Mouse (Mus musculus) C2C12 (cell line): ENCODE data around the gene Bcl6b. TPM values are rescaled to one million over a fixed set of nuclear protein-coding genes. Genes with fewer than 3 reads are reported as not detected.
A peak's percentile ranks its signal among the peaks of the same experiment; 100 is the strongest.

Source experiments
- H3K27me3 ChIP-seq: one replicate; pipeline ENCODE4 v1.6.1; 2011; ENCODE audit not compliant: control insufficient read depth, insufficient read depth, insufficient read length
- H3K36me3 ChIP-seq: one replicate; pipeline ENCODE4 v1.6.1; 2011; ENCODE audit not compliant: control insufficient read depth, insufficient read depth
- H3K4me3 ChIP-seq: one replicate; pipeline ENCODE4 v1.5.1; 2011; ENCODE audit warnings: mild to moderate bottlenecking, control low read depth; ENCODE audit not compliant: poor library complexity, insufficient read depth, severe bottlenecking
- H3K79me2 ChIP-seq: one replicate; pipeline ENCODE4 v1.6.1; 2011; ENCODE audit not compliant: control insufficient read depth, insufficient read depth
- H3K79me3 ChIP-seq: one replicate; pipeline ENCODE4 v1.6.1; 2011; ENCODE audit warnings: low read depth, control low read depth
- H3ac ChIP-seq: one replicate; pipeline ENCODE3; 2011; ENCODE audit warnings: low read depth; ENCODE audit not compliant: control insufficient read depth, insufficient read length
- CEBPB ChIP-seq: IDR thresholded peaks from one replicate; pipeline ENCODE4 v1.6.1; 2011; ENCODE audit warnings: low read depth, mild to moderate bottlenecking, control low read depth, moderate library complexity
- CTCF ChIP-seq: IDR thresholded peaks from one replicate; pipeline ENCODE4 v1.5.1; 2011; ENCODE audit not compliant: control insufficient read depth, insufficient read depth, insufficient read length
- FOSL1 ChIP-seq: IDR thresholded peaks from one replicate; pipeline ENCODE4 v1.8.0; 2011; ENCODE audit warnings: mild to moderate bottlenecking, low read length; ENCODE audit not compliant: poor library complexity, insufficient read depth, severe bottlenecking
- MAX ChIP-seq: IDR thresholded peaks from one replicate; pipeline ENCODE4 v1.6.1; 2011; ENCODE audit warnings: mild to moderate bottlenecking, control low read depth
- MYOD1 ChIP-seq: IDR thresholded peaks from one replicate; pipeline ENCODE4 v1.6.1; 2011; ENCODE audit warnings: low read depth; ENCODE audit not compliant: control insufficient read depth, insufficient read length
- MYOG ChIP-seq: IDR thresholded peaks from one replicate; pipeline ENCODE4 v1.6.1; 2011; ENCODE audit not compliant: control insufficient read depth, insufficient read length; ENCODE audit errors: extremely low read depth
- USF1 ChIP-seq: IDR thresholded peaks from one replicate; pipeline ENCODE4 v1.6.1; 2011; ENCODE audit warnings: low read depth, mild to moderate bottlenecking, control low read depth, moderate library complexity
- polyA plus RNA-seq: library from polyadenylated mRNA; unstranded; fragments of >200 nt; fragmentation: generic; extraction: Trizol; gene quantifications from one replicate; pipeline ENCODE4 v1.2.1, GENCODE M21; 2012; ENCODE audit warnings: missing spikeins

Gene Bcl6b
- polyA plus RNA-seq, 1 experiment: 9.3 TPM

DNA sequence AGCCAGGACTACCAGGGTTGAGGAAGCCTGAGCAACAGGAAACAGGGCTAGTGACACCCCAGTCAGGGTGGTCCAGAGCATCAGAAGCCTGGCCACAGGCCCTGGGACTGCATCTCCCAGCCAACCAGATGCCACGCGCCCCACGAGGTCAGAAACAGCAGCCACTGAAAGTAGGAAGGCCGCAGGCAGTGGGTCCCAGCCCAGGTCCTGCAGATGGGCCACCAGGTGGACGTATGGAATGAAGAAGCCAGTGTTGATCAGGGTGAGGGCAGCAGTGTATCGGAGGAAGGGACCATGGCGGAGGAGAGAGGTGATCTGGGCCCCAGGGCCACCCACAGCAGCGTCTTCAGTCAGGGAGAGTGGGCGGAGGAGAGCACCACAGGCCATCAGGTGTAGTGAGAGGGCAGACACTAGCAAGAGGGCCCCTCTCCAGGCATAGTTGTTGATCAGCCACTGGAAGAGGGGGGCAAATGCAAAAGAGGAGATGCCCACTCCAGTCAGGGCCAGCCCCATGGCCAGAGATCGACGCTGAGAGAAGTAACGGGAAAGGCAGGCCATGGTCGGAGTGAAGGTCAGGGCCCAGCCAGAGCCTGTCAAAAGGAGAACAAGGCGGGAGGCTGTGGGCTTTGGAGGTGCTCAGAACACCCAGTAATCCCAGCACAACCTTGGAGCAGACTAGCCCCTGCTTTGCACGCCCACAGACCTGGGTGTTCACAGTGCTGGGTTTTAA, 10.7 kb downstream of the Bcl6b start:
- Histone ChIP-seq H3K79me3 (peaks cover 20% of the 10 kb centered on the region), H3ac (no peak overlapping the region), H3K36me3 (peaks cover 37% of the 10 kb centered on the region), H3K4me3 (no peak overlapping the region), H3K27me3 (no peaks in the 10 kb centered on the region), H3K79me2 (peaks cover 83% of the 10 kb centered on the region)
- TF ChIP-seq CTCF: no peak

- Histone ChIP-seq H3ac (no peak overlapping the region), H3K4me3 (no peak overlapping the region), H3K79me3 (peaks cover 20% of the 10 kb centered on the region), H3K36me3 (peaks cover 30% of the 10 kb centered on the region), H3K79me2 (peaks cover 90% of the 10 kb centered on the region), H3K27me3 (no peaks in the 10 kb centered on the region)
- TF ChIP-seq MAX: no peak
- TF ChIP-seq MYOD1: no peak
- TF ChIP-seq FOSL1: no peak
- TF ChIP-seq MYOG: no peak
- TF ChIP-seq CEBPB: no peak
- no peak for TF ChIP-seq USF1
- TF ChIP-seq CTCF: no peak
Measured at GRCm38 (mm10) chr11:70218039-70218438, 11.6 kb downstream of the Bcl6b start.

- Histone ChIP-seq H3K79me2 (peaks cover 74% of the 10 kb centered on the region), H3K27me3 (no peaks in the 10 kb centered on the region)
Measured at GRCm38 (mm10) chr11:70216103-70216502, 13.5 kb downstream of the Bcl6b start.

DNA sequence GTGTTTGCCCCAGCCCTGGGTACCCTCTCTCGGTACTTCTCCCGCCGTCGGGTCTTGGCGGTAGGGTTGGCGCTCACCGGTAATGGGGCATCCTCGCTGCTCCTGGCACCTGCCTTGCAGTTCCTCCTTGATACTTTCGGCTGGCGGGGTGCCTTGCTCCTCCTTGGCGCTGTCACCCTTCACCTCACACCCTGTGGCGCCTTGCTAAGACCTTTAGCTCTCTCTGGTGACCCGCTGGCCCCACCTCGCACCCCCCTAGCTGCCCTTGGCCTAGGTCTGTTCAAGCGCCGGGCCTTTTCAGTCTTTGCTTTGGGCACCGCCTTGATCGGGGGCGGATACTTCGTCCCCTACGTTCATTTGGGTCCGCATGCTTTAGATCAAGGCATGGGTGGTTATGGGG, 14.3 kb downstream of the Bcl6b start:
- H3K36me3 ChIP-seq: peaks cover 30% of the 10 kb centered on the region
- peaks cover 71% of the 10 kb centered on the region for H3K79me2 ChIP-seq
- peaks cover 20% of the 10 kb centered on the region for H3K79me3 ChIP-seq
- TF ChIP-seq MAX (peak; percentile 30), MYOG (no peak), CEBPB (no peak), USF1 (no peak), FOSL1 (no peak), CTCF (no peak), MYOD1 (no peak)
- peak overlapping the region; percentile 59 for H3K4me3 ChIP-seq
- H3K27me3 ChIP-seq: no peaks in the 10 kb centered on the region
- H3ac ChIP-seq: peak overlapping the region; percentile 75

More at GRCm38 (mm10) chr11:70216103-70216502, 13.5 kb downstream of the Bcl6b start:
- H3K4me3 ChIP-seq: peak overlapping the region; percentile 59
- peaks cover 20% of the 10 kb centered on the region for H3K79me3 ChIP-seq
- H3K36me3 ChIP-seq: peaks cover 30% of the 10 kb centered on the region
- H3ac ChIP-seq: peak overlapping the region; percentile 75
- TF ChIP-seq FOSL1 (no peak), USF1 (no peak), MYOG (no peak), MAX (no peak), MYOD1 (no peak), CTCF (no peak), CEBPB (no peak)

GRCm38 (mm10) chr11:70214856-70215209, 14.8 kb downstream of the Bcl6b start:
- peaks cover 67% of the 10 kb centered on the region for H3K79me2 ChIP-seq
- H3K27me3 ChIP-seq: no peaks in the 10 kb centered on the region
- peaks cover 20% of the 10 kb centered on the region for H3K79me3 ChIP-seq
- H3K4me3 ChIP-seq: peak overlapping the region; percentile 59
- peaks cover 30% of the 10 kb centered on the region for H3K36me3 ChIP-seq
- H3ac ChIP-seq: peak overlapping the region; percentile 75
- TF ChIP-seq MYOG (no peak), CEBPB (no peak), FOSL1 (no peak), USF1 (no peak)

- Histone ChIP-seq H3K4me3 (peak overlapping the region; percentile 59), H3K27me3 (no peaks in the 10 kb centered on the region), H3K36me3 (peaks cover 30% of the 10 kb centered on the region), H3K79me3 (peaks cover 20% of the 10 kb centered on the region), H3K79me2 (peaks cover 61% of the 10 kb centered on the region), H3ac (peak overlapping the region; percentile 84)
- TF ChIP-seq MAX: peak; percentile 33
- no peak for TF ChIP-seq MYOD1
- TF ChIP-seq USF1: no peak
Measured at GRCm38 (mm10) chr11:70214191-70214855, 15.3 kb downstream of the Bcl6b start.
